Mouse (Mus musculus) hindbrain, postnatal 0 days (tissue): ENCODE data around the gene Fbxw20. TPM values are rescaled to one million over a fixed set of nuclear protein-coding genes. Genes with fewer than 3 reads are reported as not detected.

Source experiments
- ATAC-seq: fragments of 200-750 bp; cut with Nextera tagmentation; 2 replicates; pipeline ENCODE4 v1.8.0; 2017; ENCODE audit warnings: mild to moderate bottlenecking, moderate TSS enrichment, moderate library complexity
- DNase-seq: peaks from one replicate; pipeline ENCODE4 v3.0.0-alpha.2; 2015; ENCODE audit warnings: low spot score
- H3K27ac ChIP-seq: fragments of 300-500 bp; sonication (generic); 2 replicates; pipeline ENCODE4 v1.5.1; 2014; ENCODE audit warnings: mild to moderate bottlenecking
- H3K27me3 ChIP-seq: fragments of 300-500 bp; sonication (generic); 2 replicates; pipeline ENCODE4 v1.6.1; 2014; ENCODE audit warnings: low read length, mixed read lengths; ENCODE audit not compliant: insufficient read depth
- H3K36me3 ChIP-seq: fragments of 300-500 bp; sonication (generic); 2 replicates; pipeline ENCODE4 v1.6.1; 2014; ENCODE audit warnings: low read length, mixed read lengths; ENCODE audit not compliant: insufficient read depth
- H3K4me1 ChIP-seq: fragments of 300-500 bp; sonication (generic); 2 replicates; pipeline ENCODE4 v1.6.1; 2014; ENCODE audit warnings: antibody characterized with exemption, low read length, mixed read lengths; ENCODE audit not compliant: insufficient read depth
- H3K4me2 ChIP-seq: fragments of 300-500 bp; sonication (generic); 2 replicates; pipeline ENCODE4 v1.6.1; 2014; ENCODE audit warnings: low read depth, mild to moderate bottlenecking, low read length, moderate library complexity, mixed read lengths
- H3K4me3 ChIP-seq: fragments of 300-500 bp; sonication (generic); 2 replicates; pipeline ENCODE4 v1.5.1; 2014; ENCODE audit warnings: low read length
- H3K9ac ChIP-seq: fragments of 300-500 bp; sonication (generic); replicated peaks from 2 replicates; pipeline ENCODE4 v1.6.1; 2014; ENCODE audit warnings: mild to moderate bottlenecking, low read length, moderate library complexity, mixed read lengths
- H3K9me3 ChIP-seq: fragments of 300-500 bp; sonication (generic); 2 replicates; pipeline ENCODE4 v1.6.1; 2016; ENCODE audit warnings: low read length, mixed read lengths
- CTCF ChIP-seq: IDR thresholded peaks from 2 replicates; pipeline ENCODE4 v1.5.1; 2016; ENCODE audit warnings: antibody characterized with exemption, control low read depth, low read depth
- WGBS: fragments of 180-500 bp; shearing (Covaris S2); extraction: QIAGEN DNeasy Blood & Tissue Kit; methylation state at CpG from one replicate; pipeline ENCODE4 v1.1.7; 2014; 5-methylcytosine and 5-hydroxymethylcytosine counted together
- polyA plus RNA-seq: library from polyadenylated mRNA; unstranded; fragments of >200 nt; fragmentation: Nextera tagmentation; extraction: Ambion mirVana; gene quantifications from 2 replicates; pipeline ENCODE4 v1.2.1, GENCODE M21; 2015
- total RNA-seq: library from RNA; depleted of rRNA; stranded (reverse); fragments of >200 nt; gene quantifications from 2 replicates; pipeline ENCODE4 v1.2.3, GENCODE M21; 2014; rRNA removed

Fbxw20 gene
- total and polyA plus RNA-seq, 2 experiments from 2014 or later: not detected

- H3K27ac ChIP-seq: no peak overlapping the region
These were observed 57.3 kb downstream of the Fbxw20 start for GRCm38 (mm10) chr9:109177208-109177607.

GRCm38 (mm10) chr9:109176301-109176700, 58.3 kb downstream of the Fbxw20 start:
- H3K9ac ChIP-seq: no peak overlapping the region
- H3K4me3 ChIP-seq: no peak overlapping the region
- no peaks in the 10 kb centered on the region for H3K4me1 ChIP-seq
- no peak for TF ChIP-seq CTCF
- H3K27me3 ChIP-seq: no peaks in the 10 kb centered on the region
- no peak overlapping the region for H3K27ac ChIP-seq
- 0 out of 2 replicates have a peak, but pooled peaks cover 3% of the 10 kb centered on the region for H3K9me3 ChIP-seq
- no peak for DNase-seq
- no peaks in the 10 kb centered on the region for H3K36me3 ChIP-seq
- ATAC-seq: no peak
- no peak overlapping the region for H3K4me2 ChIP-seq
- WGBS: 93% methylated on average over 1 of the region's 1 CpGs

More at GRCm38 (mm10) chr9:109177208-109177607, 57.3 kb downstream of the Fbxw20 start:
- ATAC-seq: no peak
- Histone ChIP-seq H3K4me1 (no peaks in the 10 kb centered on the region), H3K9me3 (0 out of 2 replicates have a peak, but pooled peaks cover 3% of the 10 kb centered on the region), H3K4me2 (no peak overlapping the region), H3K4me3 (no peak overlapping the region), H3K9ac (no peak overlapping the region), H3K36me3 (no peaks in the 10 kb centered on the region), H3K27me3 (no peaks in the 10 kb centered on the region)
- WGBS: 80% methylated on average over 1 of the region's 1 CpGs
- DNase-seq: no peak
- TF ChIP-seq CTCF: no peak

Other genes with a start within 250 kb of the Fbxw20 start
- gene Ucn2, start 248.7 kb downstream of the Fbxw20 start, total RNA-seq: 0.58 TPM in 1 of 2 replicates, not detected in the other
- not detected in 2 replicates for gene Ucn2, start 248.7 kb downstream of the Fbxw20 start, polyA plus RNA-seq
- gene Pfkfb4, start 243.0 kb downstream of the Fbxw20 start, total RNA-seq: 58.3 and 63.1 TPM in 2 replicates
- 18.6 and 20.5 TPM in 2 replicates for gene Pfkfb4, start 243.0 kb downstream of the Fbxw20 start, polyA plus RNA-seq
- gene Shisa5, start 196.2 kb downstream of the Fbxw20 start, total RNA-seq: 77.8 and 90.6 TPM in 2 replicates
- 74.5 and 77.6 TPM in 2 replicates for gene Shisa5, start 196.2 kb downstream of the Fbxw20 start, polyA plus RNA-seq
- gene Trex1, start 175.0 kb downstream of the Fbxw20 start, total RNA-seq: 20.1 and 32.6 TPM in 2 replicates
- gene Trex1, start 175.0 kb downstream of the Fbxw20 start, polyA plus RNA-seq: 14.3 and 14.4 TPM in 2 replicates
- 39.5 and 52.3 TPM in 2 replicates for gene Atrip, start 160.6 kb downstream of the Fbxw20 start, total RNA-seq
- 30.6 and 32.2 TPM in 2 replicates for gene Atrip, start 160.6 kb downstream of the Fbxw20 start, polyA plus RNA-seq
- 7.8 and 8.4 TPM in 2 replicates for gene Ccdc51, start 152.3 kb downstream of the Fbxw20 start, total RNA-seq
- gene Ccdc51, start 152.3 kb downstream of the Fbxw20 start, polyA plus RNA-seq: 5.1 and 6.7 TPM in 2 replicates
- gene Tma7, start 152.2 kb downstream of the Fbxw20 start, total RNA-seq: 56.2 and 73.8 TPM in 2 replicates
- 764 and 779 TPM in 2 replicates for gene Tma7, start 152.2 kb downstream of the Fbxw20 start, polyA plus RNA-seq
- gene Plxnb1, start 139.4 kb downstream of the Fbxw20 start, total RNA-seq: 82.3 and 84.4 TPM in 2 replicates
- gene Plxnb1, start 139.4 kb downstream of the Fbxw20 start, polyA plus RNA-seq: 8.7 and 11.2 TPM in 2 replicates
- not detected in 2 replicates for gene Fbxw21, start 72.7 kb downstream of the Fbxw20 start, total RNA-seq
- not detected in 2 replicates for gene Fbxw21, start 72.7 kb downstream of the Fbxw20 start, polyA plus RNA-seq
- gene Fbxw13, start 38.8 kb downstream of the Fbxw20 start, total RNA-seq: not detected in 2 replicates
- gene Fbxw13, start 38.8 kb downstream of the Fbxw20 start, polyA plus RNA-seq: not detected in 2 replicates
- not detected in 2 replicates for gene Fbxw14, start 52.9 kb upstream of the Fbxw20 start, total RNA-seq
- gene Fbxw14, start 52.9 kb upstream of the Fbxw20 start, polyA plus RNA-seq: not detected in 2 replicates
- not detected in 2 replicates for gene Fbxw28, start 104.9 kb upstream of the Fbxw20 start, total RNA-seq
- not detected in 2 replicates for gene Fbxw28, start 104.9 kb upstream of the Fbxw20 start, polyA plus RNA-seq
- gene Fbxw22, start 169.5 kb upstream of the Fbxw20 start, total RNA-seq: not detected in 2 replicates
- not detected in 2 replicates for gene Fbxw22, start 169.5 kb upstream of the Fbxw20 start, polyA plus RNA-seq
- gene Fbxw16, start 214.4 kb upstream of the Fbxw20 start, total RNA-seq: not detected in 2 replicates
- gene Fbxw16, start 214.4 kb upstream of the Fbxw20 start, polyA plus RNA-seq: not detected in 2 replicates